Mouse (Mus musculus) forebrain, embryonic 14.5 days (tissue): ENCODE measurements around the gene Emg1. TPM values are rescaled to one million over a fixed set of nuclear protein-coding genes. Genes with fewer than 3 reads are reported as not detected.

ENCODE experiments used
- ATAC-seq: fragments of 200-750 bp; cut with Nextera tagmentation; 2 replicates; pipeline ENCODE4 v1.8.0; 2017; ENCODE audit warnings: mild to moderate bottlenecking, moderate library complexity
- DNase-seq: peaks from one replicate; pipeline ENCODE4 v3.0.0-alpha.2; 2015; ENCODE audit warnings: low spot score
- H3K27ac ChIP-seq: fragments of 300-500 bp; sonication (generic); 2 replicates; pipeline ENCODE4 v1.5.1; 2014; ENCODE audit warnings: low read depth, mild to moderate bottlenecking, control low read depth, low read length, moderate library complexity
- H3K27me3 ChIP-seq: fragments of 300-500 bp; sonication (generic); replicated peaks from 2 replicates; pipeline ENCODE4 v1.6.1; 2014; ENCODE audit warnings: low read length, control low read depth, mixed read lengths; ENCODE audit not compliant: control insufficient read depth, insufficient read depth
- H3K36me3 ChIP-seq: fragments of 300-500 bp; sonication (generic); 2 replicates; pipeline ENCODE4 v1.6.1; 2014; ENCODE audit warnings: low read length, control low read depth; ENCODE audit not compliant: control insufficient read depth, insufficient read depth
- H3K4me1 ChIP-seq: fragments of 300-500 bp; sonication (generic); 2 replicates; pipeline ENCODE4 v1.6.1; 2014; ENCODE audit warnings: antibody characterized with exemption, low read length, control low read depth; ENCODE audit not compliant: control insufficient read depth, insufficient read depth
- H3K4me2 ChIP-seq: fragments of 300-500 bp; sonication (generic); 2 replicates; pipeline ENCODE4 v1.6.1; 2014; ENCODE audit warnings: mild to moderate bottlenecking, control low read depth, low read length
- H3K4me3 ChIP-seq: fragments of 300-500 bp; sonication (generic); 2 replicates; pipeline ENCODE4 v1.5.1; 2014; ENCODE audit warnings: low read depth, low read length, control low read depth
- H3K9ac ChIP-seq: fragments of 300-500 bp; sonication (generic); 2 replicates; pipeline ENCODE4 v1.6.1; 2014; ENCODE audit warnings: mild to moderate bottlenecking, low read length, control low read depth, moderate library complexity
- H3K9me3 ChIP-seq: fragments of 300-500 bp; sonication (generic); replicated peaks from 2 replicates; pipeline ENCODE4 v1.6.1; 2016; ENCODE audit warnings: low read length, control low read depth, mixed read lengths; ENCODE audit not compliant: control insufficient read depth
- WGBS: fragments of 180-500 bp; shearing (Covaris S2); extraction: QIAGEN DNeasy Blood & Tissue Kit; methylation state at CpG from one replicate; pipeline ENCODE4 v1.1.7; 2014; 5-methylcytosine and 5-hydroxymethylcytosine counted together
- polyA plus RNA-seq: library from polyadenylated mRNA; unstranded; fragments of >200 nt; fragmentation: Nextera tagmentation; extraction: Ambion mirVana; gene quantifications from 2 replicates; pipeline ENCODE4 v1.2.1, GENCODE M21; 2014

Emg1 gene
- polyA plus RNA-seq, 1 experiment from 2014 or later = 186 TPM

DNA sequence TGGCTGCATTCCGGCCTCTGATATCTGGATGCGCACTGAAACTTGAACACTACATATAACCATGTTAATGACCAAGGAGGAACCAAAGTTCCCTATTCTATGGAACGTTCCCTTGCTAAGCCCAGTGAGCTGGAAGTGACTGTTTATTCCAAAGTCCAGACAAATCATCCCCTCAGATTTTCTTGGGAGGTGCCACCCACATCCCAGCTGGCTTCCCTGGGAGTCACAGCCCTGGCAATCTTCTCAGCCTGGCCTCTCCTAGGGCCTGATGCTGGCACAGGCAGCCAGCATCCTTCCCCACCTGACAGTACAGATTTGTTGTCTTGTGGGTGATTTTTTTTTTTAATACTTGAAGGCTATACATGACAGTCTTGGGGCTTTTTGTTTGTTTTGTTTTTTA lies 32.5 kb downstream of the Emg1 start:
- ATAC-seq (no peak), DNase-seq (no peak)
- Histone ChIP-seq H3K36me3 (no peaks in the 10 kb centered on the region), H3K27ac (no peak overlapping the region), H3K9ac (no peak overlapping the region), H3K4me2 (no peak overlapping the region), H3K4me1 (no peaks in the 10 kb centered on the region), H3K4me3 (no peak overlapping the region), H3K9me3 (no peaks in the 10 kb centered on the region), H3K27me3 (no peaks in the 10 kb centered on the region)
- WGBS = 94% methylated on average over 3 of the region's 3 CpGs

DNA sequence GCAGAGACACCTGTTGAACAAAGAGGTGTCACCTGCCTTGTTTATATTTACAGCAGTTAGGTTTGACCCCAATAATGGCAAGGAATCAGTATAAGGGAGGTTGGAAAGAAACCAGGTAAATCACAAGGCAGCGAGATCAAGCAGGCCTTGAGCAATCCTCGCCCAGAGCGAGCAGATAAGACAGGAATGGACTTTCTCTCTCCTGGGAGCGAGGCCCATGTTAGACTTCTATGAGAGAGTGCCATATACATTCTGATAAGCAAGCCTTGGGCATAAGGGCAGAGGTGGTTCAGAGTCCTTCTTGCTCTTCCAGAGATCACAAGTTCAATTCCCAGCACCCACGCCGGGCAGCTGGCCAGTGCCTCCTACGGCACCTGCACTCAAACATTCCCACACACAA lies 33.2 kb downstream of the Emg1 start:
- Histone ChIP-seq H3K4me1 (no peaks in the 10 kb centered on the region), H3K36me3 (no peaks in the 10 kb centered on the region), H3K4me2 (no peak overlapping the region), H3K27ac (no peak overlapping the region), H3K9ac (no peak overlapping the region), H3K27me3 (no peaks in the 10 kb centered on the region), H3K9me3 (no peaks in the 10 kb centered on the region), H3K4me3 (no peak overlapping the region)
- DNase-seq (no peak), ATAC-seq (no peak)
- 94% methylated on average over 7 of the region's 7 CpGs for WGBS

DNA sequence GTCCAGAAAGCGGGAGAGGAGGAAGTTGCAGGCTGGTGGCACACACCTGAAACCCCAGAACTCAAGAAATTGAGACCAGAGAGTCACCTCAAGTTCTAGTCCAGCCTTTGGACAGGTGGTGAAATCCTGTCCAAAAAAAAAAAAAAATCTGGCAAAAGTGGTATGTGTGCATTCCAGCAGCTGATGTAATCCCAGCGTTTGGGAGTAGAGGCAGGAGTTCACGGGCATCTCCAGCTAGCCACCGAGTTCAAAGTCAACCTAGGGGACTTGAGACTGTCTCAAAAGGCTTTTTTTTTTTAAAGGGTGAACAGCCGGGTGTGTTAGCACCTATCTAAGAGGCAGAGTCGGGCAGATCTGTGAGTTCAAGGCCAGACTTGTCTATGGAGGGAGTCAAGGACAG lies 35.8 kb downstream of the Emg1 start:
- no peak overlapping the region for H3K4me3 ChIP-seq
- H3K27ac ChIP-seq = no peak overlapping the region
- no peaks in the 10 kb centered on the region for H3K27me3 ChIP-seq
- no peak for DNase-seq
- WGBS = 84% methylated on average over 6 of the region's 6 CpGs
- no peak overlapping the region for H3K4me2 ChIP-seq
- no peaks in the 10 kb centered on the region for H3K9me3 ChIP-seq
- no peak overlapping the region for H3K9ac ChIP-seq
- no peaks in the 10 kb centered on the region for H3K36me3 ChIP-seq
- no peak for ATAC-seq
- no peaks in the 10 kb centered on the region for H3K4me1 ChIP-seq

DNA sequence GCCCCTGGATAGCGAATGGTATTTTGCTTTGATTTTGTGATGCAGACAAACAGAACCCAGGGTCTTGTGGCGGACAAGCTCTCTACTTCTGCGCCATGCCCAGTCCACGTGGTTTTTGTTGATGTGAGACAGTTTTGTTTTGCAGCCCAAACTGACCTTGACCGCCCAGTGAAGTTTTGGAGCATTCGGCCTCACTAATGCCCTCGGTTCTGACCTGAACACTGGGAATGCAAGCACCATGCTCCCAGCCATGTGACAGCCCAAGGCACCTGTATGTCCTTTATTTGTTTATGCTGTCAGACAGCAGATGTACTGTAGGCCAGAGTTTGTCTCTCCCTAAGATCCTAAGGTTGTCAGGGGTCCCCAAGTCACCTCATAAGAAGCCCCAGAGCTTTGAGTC lies 37.4 kb downstream of the Emg1 start:
- 94% methylated on average over 7 of the region's 7 CpGs for WGBS
- no peaks in the 10 kb centered on the region for H3K4me1 ChIP-seq
- no peak overlapping the region for H3K4me3 ChIP-seq
- no peaks in the 10 kb centered on the region for H3K27me3 ChIP-seq
- no peak overlapping the region for H3K4me2 ChIP-seq
- H3K36me3 ChIP-seq = no peaks in the 10 kb centered on the region
- ATAC-seq (no peak), DNase-seq (no peak)
- no peaks in the 10 kb centered on the region for H3K9me3 ChIP-seq
- no peak overlapping the region for H3K27ac ChIP-seq
- H3K9ac ChIP-seq = no peak overlapping the region

DNA sequence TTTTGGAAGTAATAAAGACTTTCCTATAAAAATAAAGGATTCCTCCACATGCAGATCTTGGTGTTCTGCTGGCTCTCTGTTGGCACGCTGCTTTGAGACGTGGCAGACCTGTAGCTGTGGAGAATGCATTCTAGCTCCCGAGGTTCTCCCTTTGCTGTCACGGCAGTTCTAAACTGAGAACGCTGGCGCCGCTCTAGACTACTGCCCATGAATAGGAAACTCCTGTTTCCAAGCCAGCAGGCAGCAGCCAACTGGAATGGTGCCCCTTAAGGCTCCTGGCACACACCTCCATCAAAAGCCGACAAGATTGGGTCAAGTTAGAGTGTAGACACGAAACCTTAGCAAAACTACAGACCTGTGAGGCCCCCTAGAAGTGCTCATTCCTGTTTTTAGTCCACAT lies 38.4 kb downstream of the Emg1 start:
- H3K36me3 ChIP-seq = no peaks in the 10 kb centered on the region
- ATAC-seq = no peak
- no peak overlapping the region for H3K4me2 ChIP-seq
- H3K27me3 ChIP-seq = no peaks in the 10 kb centered on the region
- no peak for DNase-seq
- H3K9me3 ChIP-seq = no peaks in the 10 kb centered on the region
- H3K9ac ChIP-seq = no peak overlapping the region
- H3K27ac ChIP-seq = no peak overlapping the region
- 81% methylated on average over 9 of the region's 9 CpGs for WGBS
- H3K4me3 ChIP-seq = no peak overlapping the region
- H3K4me1 ChIP-seq = no peaks in the 10 kb centered on the region

DNA sequence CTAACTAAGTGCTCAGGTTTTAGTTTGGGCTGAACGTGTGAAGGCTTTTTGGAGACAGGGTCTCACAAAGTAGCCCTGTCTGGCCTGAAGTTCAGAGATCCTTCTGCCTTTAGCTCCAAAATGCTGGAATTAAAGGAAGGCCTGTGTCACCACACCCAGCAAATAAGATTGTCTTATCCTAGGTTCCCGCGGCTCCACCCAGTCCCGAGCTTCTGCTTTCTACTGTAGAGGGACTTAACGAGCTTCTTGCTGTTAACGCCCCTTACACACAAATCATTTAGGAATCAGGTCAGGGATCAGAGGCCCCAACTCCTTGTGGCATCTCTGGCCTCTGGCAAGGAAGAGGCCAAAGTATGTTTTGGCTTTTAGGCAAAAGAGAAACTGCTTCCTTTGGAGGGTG lies 39.9 kb downstream of the Emg1 start:
- Histone ChIP-seq H3K9ac (no peak overlapping the region), H3K27ac (no peak overlapping the region), H3K4me1 (no peaks in the 10 kb centered on the region), H3K4me2 (no peak overlapping the region), H3K36me3 (no peaks in the 10 kb centered on the region), H3K27me3 (no peaks in the 10 kb centered on the region), H3K4me3 (no peak overlapping the region), H3K9me3 (no peaks in the 10 kb centered on the region)
- ATAC-seq = no peak
- WGBS = 47% methylated on average over 6 of the region's 6 CpGs
- no peak for DNase-seq

DNA sequence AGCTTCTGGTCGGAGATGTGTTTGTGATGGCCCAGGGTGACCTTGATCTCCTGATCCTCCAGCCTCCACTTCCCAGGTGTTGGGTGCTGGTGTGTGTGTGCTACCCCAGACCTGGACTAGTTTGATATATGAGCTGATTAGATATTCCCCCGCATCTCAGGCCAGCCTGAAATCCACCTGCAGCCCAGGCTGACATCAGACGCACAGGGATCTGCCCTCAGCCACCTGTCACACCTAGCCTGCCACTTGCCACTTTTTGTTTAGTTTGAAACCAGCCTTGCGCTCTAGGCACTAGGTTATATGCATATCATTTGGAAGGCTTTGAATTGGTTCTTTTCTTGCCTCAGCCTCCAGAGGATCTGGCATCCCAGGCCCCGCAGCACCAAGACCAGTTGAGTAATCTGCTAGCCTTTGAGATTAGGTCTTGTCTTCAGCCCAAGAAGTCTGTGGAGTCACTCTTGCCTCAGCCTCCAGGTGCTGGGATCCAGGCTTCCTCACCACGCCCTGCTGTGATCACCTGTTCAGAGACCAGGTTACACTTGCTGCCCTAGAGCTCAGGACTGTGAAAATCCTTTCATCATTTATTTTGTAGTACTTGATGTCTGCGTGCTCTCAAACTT lies 41.6 kb downstream of the Emg1 start:
- H3K9me3 ChIP-seq = no peaks in the 10 kb centered on the region

DNA sequence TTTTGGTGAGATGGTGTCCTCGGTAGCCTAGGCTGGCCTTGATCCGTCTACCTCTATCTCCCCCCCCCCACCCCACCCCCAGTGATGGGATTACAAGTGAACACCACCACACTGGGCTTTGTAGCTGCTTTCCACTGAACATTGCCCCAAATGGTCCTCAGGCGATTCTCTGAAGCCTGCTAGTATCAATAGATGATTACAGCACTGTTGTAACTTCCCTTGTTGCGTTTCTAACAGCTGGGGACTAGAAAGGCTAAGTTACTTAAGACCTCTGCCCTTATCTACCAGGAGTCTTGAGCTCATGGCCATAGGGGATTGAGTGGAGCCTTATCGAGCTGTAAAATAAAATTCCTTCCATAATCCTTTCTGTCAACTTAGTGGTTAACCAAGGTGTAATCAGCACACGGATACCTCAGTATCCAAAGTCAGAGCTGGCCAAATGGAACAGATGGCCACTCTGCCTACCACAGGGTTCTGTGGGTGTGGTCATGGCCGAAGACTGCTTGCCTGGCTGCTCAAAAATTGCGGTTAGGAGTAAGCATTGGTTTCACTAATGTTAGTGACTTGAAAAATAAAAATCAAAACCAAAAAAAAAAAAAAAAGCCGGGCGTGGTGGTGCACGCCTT lies 42.6 kb downstream of the Emg1 start:
- ATAC-seq = no peak
- no peak for DNase-seq
- WGBS = 93% methylated on average over 11 of the region's 11 CpGs
- H3K4me2 ChIP-seq = no peak overlapping the region
- H3K9me3 ChIP-seq = no peaks in the 10 kb centered on the region
- H3K9ac ChIP-seq = no peak overlapping the region
- H3K27ac ChIP-seq = no peak overlapping the region
- no peak overlapping the region for H3K4me3 ChIP-seq
- H3K27me3 ChIP-seq = no peaks in the 10 kb centered on the region
- no peaks in the 10 kb centered on the region for H3K36me3 ChIP-seq
- H3K4me1 ChIP-seq = no peaks in the 10 kb centered on the region

More for the DNA sequence above, 41.6 kb downstream of the Emg1 start:
- Histone ChIP-seq H3K4me1 (no peaks in the 10 kb centered on the region), H3K9ac (no peak overlapping the region), H3K4me2 (no peak overlapping the region), H3K27me3 (no peaks in the 10 kb centered on the region), H3K4me3 (no peak overlapping the region), H3K27ac (no peak overlapping the region), H3K36me3 (no peaks in the 10 kb centered on the region)
- no peak for ATAC-seq
- 91% methylated on average over 7 of the region's 7 CpGs for WGBS
- DNase-seq = no peak

DNA sequence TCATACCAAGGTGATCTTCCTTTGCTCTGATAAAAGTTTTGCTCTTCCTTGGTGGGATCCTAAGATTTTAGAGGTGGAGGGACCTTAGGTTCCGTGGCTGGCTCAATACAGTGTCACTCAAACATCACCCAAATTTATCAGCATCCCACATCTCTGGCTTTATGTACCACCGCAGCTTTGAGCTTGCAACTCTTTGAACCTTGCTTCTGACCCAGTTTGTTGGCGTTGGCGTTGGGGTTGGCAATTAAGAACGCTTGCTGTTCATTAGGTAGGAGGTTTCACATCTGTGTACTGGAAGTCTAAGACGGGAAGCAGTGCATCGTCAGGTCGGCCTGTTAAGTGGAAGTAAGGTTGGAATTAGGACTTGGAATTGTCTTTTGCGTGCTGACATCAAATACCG lies 47.0 kb downstream of the Emg1 start:
- Histone ChIP-seq H3K9ac (no peak overlapping the region), H3K4me2 (no peak overlapping the region), H3K4me3 (no peak overlapping the region), H3K9me3 (no peaks in the 10 kb centered on the region), H3K27ac (no peak overlapping the region), H3K27me3 (no peaks in the 10 kb centered on the region), H3K36me3 (no peaks in the 10 kb centered on the region), H3K4me1 (peaks cover 5% of the 10 kb centered on the region; the same call in 1 of the 2 replicates)
- ATAC-seq (no peak), DNase-seq (no peak)
- WGBS = 90% methylated on average over 10 of the region's 10 CpGs
